Mouse (Mus musculus) liver, embryonic 16.5 days (tissue): ENCODE measurements around the gene Pnpla7. TPM values are rescaled to one million over a fixed set of nuclear protein-coding genes. Genes with fewer than 3 reads are reported as not detected.

Source experiments
- ATAC-seq: fragments of 200-750 bp; cut with Nextera tagmentation; 2 replicates; pipeline ENCODE4 v1.8.0; 2017; ENCODE audit warnings: low read depth, mild to moderate bottlenecking, moderate number of reproducible peaks, moderate library complexity
- H3K27ac ChIP-seq: fragments of 300-500 bp; sonication (generic); 2 replicates; pipeline ENCODE4 v1.5.1; 2014; ENCODE audit warnings: mild to moderate bottlenecking, low read length
- H3K27me3 ChIP-seq: fragments of 300-500 bp; sonication (generic); 2 replicates; pipeline ENCODE4 v1.6.1; 2014; ENCODE audit warnings: low read depth, low read length, mixed read lengths; ENCODE audit not compliant: control insufficient read depth, insufficient read depth
- H3K36me3 ChIP-seq: fragments of 300-500 bp; sonication (generic); 2 replicates; pipeline ENCODE4 v1.6.1; 2014; ENCODE audit warnings: mild to moderate bottlenecking; ENCODE audit not compliant: control insufficient read depth, insufficient read depth
- H3K4me1 ChIP-seq: fragments of 300-500 bp; sonication (generic); 2 replicates; pipeline ENCODE4 v1.6.1; 2014; ENCODE audit warnings: low read depth, low read length, mixed read lengths; ENCODE audit not compliant: control insufficient read depth
- H3K4me2 ChIP-seq: fragments of 300-500 bp; sonication (generic); 2 replicates; pipeline ENCODE4 v1.6.1; 2014; ENCODE audit warnings: low read depth, low read length, mixed read lengths
- H3K4me3 ChIP-seq: fragments of 300-500 bp; sonication (generic); 2 replicates; pipeline ENCODE4 v1.5.1; 2014; ENCODE audit warnings: low read depth, mild to moderate bottlenecking, low read length
- H3K9ac ChIP-seq: fragments of 300-500 bp; sonication (generic); 2 replicates; pipeline ENCODE4 v1.6.1; 2014; ENCODE audit warnings: low read depth, low read length
- H3K9me3 ChIP-seq: fragments of 300-500 bp; sonication (generic); replicated peaks from 2 replicates; pipeline ENCODE4 v1.6.1; 2016; ENCODE audit warnings: low read length; ENCODE audit not compliant: control insufficient read depth
- WGBS: fragments of 180-500 bp; shearing (Covaris S2); extraction: QIAGEN DNeasy Blood & Tissue Kit; methylation state at CpG from one replicate; pipeline ENCODE4 v1.1.7; 2014; ENCODE audit not compliant: insufficient replicate concordance; 5-methylcytosine and 5-hydroxymethylcytosine counted together
- polyA plus RNA-seq: library from polyadenylated mRNA; unstranded; fragments of >200 nt; fragmentation: Nextera tagmentation; extraction: Ambion mirVana; gene quantifications from 2 replicates; pipeline ENCODE4 v1.2.1, GENCODE M21; 2015

Gene Pnpla7
- polyA plus RNA-seq, 1 experiment from 2014 or later = 13.7 TPM

DNA sequence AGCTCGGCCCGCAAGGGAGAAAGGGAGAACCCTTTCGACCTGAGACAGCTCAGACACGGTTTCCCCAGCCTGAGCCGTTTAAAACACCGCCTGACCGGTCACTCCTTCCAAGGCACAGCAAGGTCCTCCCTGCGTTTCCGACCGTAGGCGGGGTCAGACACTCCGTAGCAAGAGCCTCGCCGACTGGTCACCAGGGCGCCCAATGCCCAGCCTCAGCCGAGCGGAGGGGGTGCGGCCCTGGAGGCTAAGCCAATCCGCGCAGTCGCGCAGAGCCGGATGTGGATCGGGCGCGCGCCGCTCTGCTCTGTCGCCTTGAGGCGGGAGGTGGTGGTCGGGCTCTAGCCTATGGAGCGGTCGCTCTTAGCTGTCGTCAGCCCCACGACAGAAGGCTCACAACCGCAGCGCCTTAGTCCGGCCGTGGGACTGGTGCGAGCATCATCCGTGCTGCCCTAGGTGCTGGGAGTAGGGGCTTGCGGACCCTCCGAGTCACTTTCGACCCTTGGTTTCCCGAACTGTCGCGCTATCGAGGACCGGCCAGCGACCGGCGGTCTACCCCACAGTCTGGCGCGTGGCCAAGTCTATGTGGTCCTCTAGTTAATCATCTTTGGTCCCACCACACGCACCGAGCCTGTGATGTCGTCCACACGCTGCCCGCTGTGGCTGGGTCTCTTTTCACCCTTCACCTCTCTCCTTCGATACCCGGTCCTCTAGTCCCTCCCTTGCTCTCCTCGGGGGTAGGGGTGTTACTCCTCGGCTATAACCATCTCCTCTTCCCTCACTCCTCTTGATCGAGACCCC, 728 bp upstream of the Pnpla7 start, which contains the start of gene Mrpl41:
Mrpl41 (minus strand) TSS at position 193 of the 798 bp plus-strand sequence.
- Histone ChIP-seq H3K4me2 (peak within 1 kb of the TSS; percentile 100), H3K4me3 (peak within 1 kb of the TSS; percentile 90), H3K4me1 (peaks cover 32% of the 10 kb centered on the region), H3K9me3 (no peaks in the 10 kb centered on the region), H3K27ac (peak within 1 kb of the TSS; percentile 91), H3K36me3 (peaks cover 7% of the 10 kb centered on the region), H3K27me3 (no peaks in the 10 kb centered on the region), H3K9ac (peak within 1 kb of the TSS; percentile 84)
- peak; percentile 97 for ATAC-seq
- under 1% methylated on average over 64 of the region's 64 CpGs for WGBS

DNA sequence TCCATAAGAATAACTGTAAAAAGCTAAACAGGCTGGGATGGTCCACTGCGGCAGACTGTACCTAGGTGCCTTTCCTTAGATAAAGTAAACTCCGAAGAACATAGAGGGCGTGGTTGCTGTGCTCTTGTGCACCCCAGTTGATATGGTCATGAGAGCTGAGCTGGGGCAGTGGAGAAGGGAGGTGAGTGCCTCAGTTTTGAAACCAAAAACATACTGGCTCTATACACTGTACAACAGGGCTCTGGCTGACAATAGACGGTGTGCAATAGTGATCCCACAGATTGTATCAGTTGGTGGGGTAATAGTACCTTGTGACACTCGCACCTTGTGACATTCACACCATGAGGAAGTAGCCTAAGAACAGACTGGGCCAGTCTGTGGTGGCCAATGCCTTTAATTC, 1.1 kb downstream of the Pnpla7 start:
- Histone ChIP-seq H3K36me3 (peaks cover 12% of the 10 kb centered on the region), H3K4me1 (peaks cover 32% of the 10 kb centered on the region), H3K9ac (peak overlapping the region; percentile 84), H3K27me3 (no peaks in the 10 kb centered on the region), H3K4me2 (peak overlapping the region; percentile 100), H3K27ac (peak overlapping the region; percentile 91), H3K9me3 (no peaks in the 10 kb centered on the region), H3K4me3 (peak overlapping the region; percentile 90)
- WGBS = 27% methylated on average over 5 of the region's 5 CpGs
- peak; percentile 44 for ATAC-seq

DNA sequence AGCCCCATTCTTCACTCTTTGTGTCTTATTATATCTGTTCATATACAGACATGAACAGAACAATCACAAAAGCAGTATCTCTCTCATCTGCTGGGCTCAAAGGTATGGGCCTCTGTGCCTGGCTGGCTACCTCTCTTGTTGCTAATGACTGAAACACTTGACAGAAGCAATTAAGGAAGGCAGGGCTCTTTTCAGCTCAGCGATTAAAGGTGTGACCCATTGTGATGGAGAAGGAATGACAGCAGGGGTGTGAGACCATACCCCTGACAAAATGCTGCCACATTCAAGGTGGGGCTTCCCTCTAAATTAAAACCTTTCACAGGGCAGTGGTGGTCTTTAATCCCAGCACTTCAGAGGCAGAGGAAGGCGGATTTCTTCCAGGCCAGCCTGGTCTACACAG, 11.9 kb downstream of the Pnpla7 start:
- no peak for ATAC-seq
- Histone ChIP-seq H3K4me1 (no peaks in the 10 kb centered on the region), H3K9ac (no peak overlapping the region), H3K4me3 (no peak overlapping the region), H3K4me2 (no peak overlapping the region), H3K27me3 (no peaks in the 10 kb centered on the region), H3K36me3 (peaks cover 10% of the 10 kb centered on the region), H3K27ac (no peak overlapping the region), H3K9me3 (no peaks in the 10 kb centered on the region)
- WGBS = 61% methylated on average over 2 of the region's 2 CpGs

DNA sequence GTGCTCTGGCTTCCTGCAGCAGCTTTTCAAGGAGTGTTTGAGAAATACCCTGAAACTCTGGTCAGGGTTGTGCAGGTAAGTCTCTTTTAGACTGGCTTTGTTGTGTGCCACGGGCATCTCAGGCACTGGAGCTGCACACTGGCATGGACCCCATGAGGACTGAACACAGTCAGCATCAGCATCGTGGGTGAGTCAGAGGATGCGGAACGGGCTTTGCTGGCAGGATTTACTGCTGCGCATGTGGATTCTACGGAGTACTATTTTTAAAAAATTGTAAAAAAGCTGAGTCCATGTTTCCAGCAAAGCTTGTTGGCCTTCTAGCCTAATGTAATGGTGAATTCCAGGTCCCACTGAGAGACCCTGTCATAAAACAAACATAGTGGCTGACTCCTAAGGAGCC, 19.5 kb downstream of the Pnpla7 start:
- Histone ChIP-seq H3K36me3 (peaks cover 6% of the 10 kb centered on the region), H3K9ac (no peak overlapping the region), H3K4me1 (no peaks in the 10 kb centered on the region), H3K4me3 (no peak overlapping the region), H3K27me3 (no peaks in the 10 kb centered on the region), H3K27ac (no peak overlapping the region), H3K9me3 (no peaks in the 10 kb centered on the region), H3K4me2 (no peak overlapping the region)
- no peak for ATAC-seq
- 91% methylated on average over 6 of the region's 6 CpGs for WGBS

DNA sequence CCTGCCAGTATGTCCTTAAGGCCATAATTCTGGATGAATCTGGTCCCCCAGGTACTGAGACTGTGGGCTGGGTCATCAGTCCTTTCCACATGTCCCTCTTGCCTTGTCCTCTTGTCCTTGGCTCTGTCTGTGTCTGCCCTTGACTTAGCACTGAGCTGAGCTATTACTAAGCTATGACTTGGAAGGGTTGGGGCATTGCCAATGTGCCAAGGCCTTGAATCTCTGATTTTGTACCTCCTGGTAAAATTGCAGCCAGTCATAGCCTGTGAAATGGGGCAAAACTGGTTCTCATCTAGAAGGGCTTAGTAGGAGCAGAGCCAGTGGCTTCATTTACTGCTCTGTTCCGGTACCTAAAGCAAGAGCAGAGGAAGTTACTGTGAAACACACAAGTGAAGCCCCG, 20.6 kb downstream of the Pnpla7 start:
- no peaks in the 10 kb centered on the region for H3K27me3 ChIP-seq
- no peak for ATAC-seq
- H3K4me3 ChIP-seq = no peak overlapping the region
- no peak overlapping the region for H3K27ac ChIP-seq
- H3K36me3 ChIP-seq = peaks cover 6% of the 10 kb centered on the region; the same call in 1 of the 2 replicates
- H3K4me2 ChIP-seq = no peak overlapping the region
- H3K4me1 ChIP-seq = no peaks in the 10 kb centered on the region
- WGBS = 76% methylated on average over 2 of the region's 2 CpGs
- H3K9ac ChIP-seq = no peak overlapping the region
- H3K9me3 ChIP-seq = no peaks in the 10 kb centered on the region

DNA sequence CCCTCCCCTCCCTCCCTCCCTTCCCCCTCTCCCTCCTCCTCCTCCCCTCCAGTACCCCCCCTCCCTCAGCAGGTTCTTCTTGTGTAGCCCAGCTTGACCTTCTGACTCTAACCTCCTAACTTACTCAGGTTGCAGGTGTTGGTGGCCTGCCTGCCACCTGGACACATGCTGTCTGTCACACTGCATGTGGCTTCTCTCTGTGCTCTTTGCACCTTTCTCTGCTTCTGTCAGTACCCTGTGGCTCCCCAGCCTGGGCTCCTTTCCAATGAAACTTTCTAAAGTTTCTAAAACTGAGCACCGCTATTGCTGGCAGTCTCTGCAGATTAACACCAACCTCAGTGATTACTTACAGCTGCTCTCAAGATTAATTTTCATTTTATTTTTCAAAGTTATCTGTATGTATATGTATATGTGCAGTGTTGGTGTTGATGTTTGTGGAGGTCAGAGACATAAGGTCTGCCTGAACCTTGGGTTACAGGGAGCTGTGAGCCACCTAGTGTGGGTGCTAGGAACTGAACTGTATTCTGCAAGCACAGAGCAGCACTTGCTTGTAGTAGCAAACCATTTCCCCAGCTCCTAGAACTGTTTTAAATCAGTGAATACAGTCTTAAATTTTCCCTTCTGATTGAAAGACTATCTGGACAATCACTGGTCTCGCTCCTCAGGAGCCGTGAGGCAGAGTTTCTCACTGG, 24.9 kb downstream of the Pnpla7 start:
- 77% methylated on average over 3 of the region's 3 CpGs for WGBS
- no peaks in the 10 kb centered on the region for H3K27me3 ChIP-seq
- no peaks in the 10 kb centered on the region for H3K9me3 ChIP-seq
- peaks cover 15% of the 10 kb centered on the region for H3K36me3 ChIP-seq
- peak; percentile 59; the same call in 1 of the 2 replicates for ATAC-seq
- H3K4me3 ChIP-seq = no peak overlapping the region
- no peaks in the 10 kb centered on the region for H3K4me1 ChIP-seq
- H3K9ac ChIP-seq = no peak overlapping the region
- no peak overlapping the region for H3K4me2 ChIP-seq
- no peak overlapping the region for H3K27ac ChIP-seq

DNA sequence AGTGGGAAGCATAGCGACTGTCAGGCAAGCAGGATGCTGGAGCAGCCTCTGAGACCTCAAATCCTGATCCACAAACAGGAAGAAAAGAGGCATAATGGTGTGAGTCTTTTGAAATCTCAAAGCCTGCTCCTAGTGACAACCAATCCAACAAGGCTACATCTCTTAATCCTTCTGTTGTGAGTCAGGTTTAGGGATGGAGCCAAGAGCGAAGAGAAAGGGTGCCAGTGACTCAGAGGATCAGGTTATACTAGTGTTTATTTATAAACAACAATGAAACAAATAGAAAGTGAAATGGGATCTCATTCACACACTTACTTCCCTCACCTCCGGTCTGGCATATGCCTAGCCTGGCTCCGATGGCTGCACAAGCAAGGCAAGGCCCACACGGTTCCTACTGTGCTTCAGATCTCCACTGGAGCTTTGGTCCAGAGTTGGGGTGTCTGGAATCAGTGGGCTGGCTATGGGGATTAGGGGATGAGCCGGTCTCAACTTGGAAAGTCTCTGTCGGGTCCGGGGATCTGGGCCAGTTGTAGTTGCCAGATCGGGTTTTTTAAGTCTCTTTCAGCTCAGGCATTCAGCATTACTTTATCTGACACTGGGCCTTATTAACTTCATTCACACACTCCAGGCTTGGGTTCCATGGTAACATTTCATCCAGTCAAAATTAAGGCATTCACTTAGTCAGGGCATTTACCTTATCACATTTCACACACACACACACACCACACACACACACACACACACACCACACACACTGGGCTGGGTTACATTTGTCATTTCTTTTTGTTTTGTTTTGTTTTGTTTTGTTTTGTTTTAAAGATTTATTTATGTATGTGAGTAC, 28.3 kb downstream of the Pnpla7 start:
- Histone ChIP-seq H3K9me3 (no peaks in the 10 kb centered on the region), H3K36me3 (peaks cover 12% of the 10 kb centered on the region), H3K4me3 (no peak overlapping the region), H3K4me1 (no peaks in the 10 kb centered on the region), H3K27me3 (no peaks in the 10 kb centered on the region), H3K9ac (no peak overlapping the region), H3K4me2 (no peak overlapping the region), H3K27ac (no peak overlapping the region)
- ATAC-seq = no peak
- 83% methylated on average over 9 of the region's 9 CpGs for WGBS

DNA sequence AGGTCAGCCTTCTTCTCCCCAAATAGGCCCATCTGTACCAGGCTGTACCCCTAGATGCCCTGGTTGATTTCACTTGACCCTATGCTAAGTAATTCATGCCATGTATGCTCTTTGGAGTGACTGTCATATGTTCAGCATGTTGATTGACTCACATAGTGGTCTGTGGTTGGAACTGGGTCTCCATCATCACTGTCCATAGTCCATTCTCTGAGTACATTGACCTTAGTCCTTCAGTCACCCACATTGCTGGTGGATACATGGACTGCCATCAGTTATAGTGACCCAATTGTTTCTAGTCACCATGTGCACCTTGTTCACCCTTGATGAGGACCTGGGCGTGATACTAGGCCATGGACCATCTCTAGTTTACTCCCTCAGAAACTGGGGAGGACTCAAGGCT, 30.9 kb downstream of the Pnpla7 start:
- Histone ChIP-seq H3K4me3 (no peak overlapping the region), H3K27ac (no peak overlapping the region), H3K9ac (no peak overlapping the region), H3K4me2 (no peak overlapping the region), H3K36me3 (peaks cover 12% of the 10 kb centered on the region), H3K4me1 (no peaks in the 10 kb centered on the region), H3K9me3 (no peaks in the 10 kb centered on the region), H3K27me3 (no peaks in the 10 kb centered on the region)
- 88% methylated on average over 1 of the region's 1 CpGs for WGBS
- no peak for ATAC-seq
